Mouse (Mus musculus): ENCODE results near the gene Gm17409. TPM values are rescaled to one million over a fixed set of nuclear protein-coding genes. Genes with fewer than 3 reads are reported as not detected.

Gm17409 gene
- total RNA-seq, 2 experiments from 2014 or later = not detected

GRCm38 (mm10) chr2:58481450-58482100 is 11.7 kb downstream of the Gm17409 start:
- no peak for DNase-seq
- intact Hi-C loops (cut with DNase I) = no loop called here

DNA sequence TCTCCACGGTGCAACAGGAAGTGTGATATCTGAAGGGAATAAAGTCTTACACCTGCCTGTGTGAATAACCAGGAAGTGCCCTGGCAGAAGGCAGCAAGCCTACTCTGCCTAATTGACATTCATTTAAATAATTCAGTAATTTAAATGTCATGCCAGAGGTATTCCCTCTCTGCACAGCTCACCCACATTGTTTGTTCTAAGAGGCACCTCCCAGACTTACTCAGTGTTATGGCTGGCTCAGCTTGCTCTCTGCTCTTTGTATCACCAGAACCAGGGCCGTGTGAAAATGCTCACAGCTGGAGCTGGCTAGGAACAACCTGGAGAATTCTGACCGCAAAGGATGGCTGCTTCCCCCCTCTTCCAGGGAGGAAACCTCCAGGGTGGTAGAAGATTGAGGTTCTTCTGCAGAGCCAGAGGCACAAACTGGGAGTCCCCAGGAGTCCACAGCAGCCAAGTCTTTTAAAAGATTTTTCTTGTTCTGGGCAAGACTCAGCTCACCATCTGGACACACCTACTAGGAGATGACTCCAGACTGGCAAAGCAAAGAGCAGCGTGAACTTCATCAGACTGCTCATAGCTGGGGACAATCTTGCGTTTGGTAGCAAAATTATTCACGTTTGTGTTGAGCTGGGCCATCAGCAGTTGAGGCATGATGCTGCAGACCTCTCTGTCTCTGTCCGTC is 14.5 kb downstream of the Gm17409 start:
- no peak for DNase-seq
- intact Hi-C loops (cut with DNase I) = no loop called here

GRCm38 (mm10) chr2:58485152-58485551 is 15.2 kb downstream of the Gm17409 start:
- no peak for DNase-seq
- intact Hi-C loops (cut with DNase I) = no loop called here

DNA sequence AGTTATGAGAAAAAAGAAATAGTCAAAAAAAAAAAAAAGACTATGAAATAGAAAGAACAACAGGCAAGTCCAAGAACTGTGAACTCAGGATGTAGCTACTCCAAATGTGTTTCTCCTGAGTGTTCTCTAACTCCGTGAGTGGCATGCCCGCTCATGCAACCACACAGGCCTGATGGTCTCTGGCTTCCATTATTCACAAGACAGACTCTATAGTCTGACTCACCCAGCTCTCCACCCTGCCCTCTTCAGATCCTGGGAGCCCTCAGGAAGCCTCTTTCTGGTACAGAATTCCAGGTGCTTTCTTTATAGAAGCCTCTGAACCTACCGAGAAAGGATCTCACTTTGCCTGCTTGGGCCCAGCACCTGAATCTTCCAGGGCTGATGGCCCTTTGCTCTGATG is 15.8 kb downstream of the Gm17409 start:
- no peak for DNase-seq
- intact Hi-C loops (cut with DNase I) = no loop called here

- DNase-seq = no peak
- intact Hi-C loops (cut with DNase I) = no loop called here
Observed at GRCm38 (mm10) chr2:58486441-58487278, 16.7 kb downstream of the Gm17409 start.

GRCm38 (mm10) chr2:58487279-58487560 is 17.3 kb downstream of the Gm17409 start:
- no peak for DNase-seq
- intact Hi-C loops (cut with DNase I) = no loop called here

DNA sequence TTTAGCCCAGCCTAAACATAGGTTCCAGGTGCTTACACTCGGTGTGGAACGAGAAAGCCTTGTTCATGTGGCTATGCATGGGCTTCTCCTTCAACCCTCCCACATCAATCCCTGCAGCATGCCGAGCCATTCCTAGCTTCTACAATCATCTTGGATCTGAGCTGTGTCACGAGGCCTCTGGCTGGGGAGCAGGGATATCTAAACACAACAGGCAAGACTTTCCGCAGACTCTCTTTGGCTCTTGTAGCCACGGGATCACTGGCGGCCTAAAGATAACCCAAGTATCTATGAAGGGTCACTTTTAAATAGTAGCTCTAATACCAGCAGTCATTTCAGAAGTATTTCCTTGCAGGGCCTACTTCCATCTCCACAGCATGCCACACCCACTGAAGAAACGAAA is 18.5 kb downstream of the Gm17409 start:
- intact Hi-C loops (cut with DNase I) = no loop called here

DNA sequence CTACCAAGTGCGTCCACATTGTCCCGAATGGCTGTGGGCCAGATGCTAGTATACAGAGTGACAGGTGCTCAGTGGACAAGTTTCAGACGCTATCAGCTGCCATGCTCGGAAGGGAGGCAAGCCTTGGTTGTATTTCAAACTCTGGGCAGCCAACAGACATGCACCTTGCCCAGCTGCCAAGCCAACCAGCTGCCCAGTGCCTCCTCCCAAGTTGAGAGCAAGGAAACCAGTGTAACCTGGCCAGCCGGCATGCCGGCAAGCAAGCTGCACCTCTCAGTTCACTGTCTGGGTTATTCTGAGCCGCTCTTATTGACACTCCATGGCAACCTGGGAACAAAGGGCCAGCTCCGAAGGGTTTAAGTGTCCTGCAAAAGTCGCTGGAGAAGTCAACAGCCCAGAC is 19.4 kb downstream of the Gm17409 start:
- DNase-seq = peak; percentile 76 to 82
- intact Hi-C loops (cut with DNase I) = no loop called here

More for the DNA sequence above, 18.5 kb downstream of the Gm17409 start:
- DNase-seq = peak in 1 of 2 experiments; percentile 53

DNA sequence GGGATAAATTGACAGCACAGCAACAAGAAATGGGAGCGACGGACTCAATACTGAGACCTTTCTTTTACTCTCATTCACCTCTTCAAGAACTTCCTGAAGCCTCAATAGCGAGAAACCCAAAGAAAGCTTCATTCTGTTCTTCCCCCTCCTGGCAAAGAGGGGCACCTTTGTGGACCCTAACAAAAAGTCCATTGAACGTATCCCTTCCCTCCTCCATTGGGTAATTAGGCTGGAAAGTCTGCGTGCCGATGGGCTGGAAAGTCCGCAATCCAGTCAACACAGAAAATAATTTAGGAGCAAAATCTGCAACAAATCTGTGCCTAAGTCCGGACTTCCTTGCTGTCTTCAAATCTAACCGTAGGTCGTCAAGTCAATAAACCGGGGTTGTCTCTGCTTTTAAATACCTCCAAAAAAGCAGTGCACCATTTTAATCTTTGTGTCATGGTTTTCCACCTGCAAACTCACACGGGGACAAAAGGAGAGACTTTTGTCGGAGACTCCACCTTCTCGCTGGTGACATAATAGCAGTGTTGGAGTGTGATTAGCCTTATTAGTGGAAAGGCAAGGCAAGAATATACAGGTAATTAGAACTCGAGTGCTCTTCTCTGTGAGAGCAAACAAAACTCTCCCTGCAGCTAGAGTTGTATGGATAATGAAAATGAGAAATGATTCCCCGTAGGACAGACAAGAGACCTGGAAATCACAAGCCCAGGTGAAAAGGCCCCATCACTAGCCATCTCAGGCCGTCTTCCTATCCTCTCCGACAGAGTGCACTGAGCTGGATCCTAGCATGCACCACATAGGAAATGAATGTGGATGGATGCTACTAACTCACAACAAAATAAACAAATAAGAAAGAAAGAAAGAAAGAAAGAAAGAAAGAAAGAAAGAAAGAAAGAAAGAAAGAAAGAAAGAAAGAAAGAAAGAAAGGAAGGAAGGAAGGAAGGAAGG is 24.0 kb downstream of the Gm17409 start:
- intact Hi-C loops (cut with DNase I) = no loop called here
- DNase-seq = no peak

- DNase-seq = peak in 1 of 2 experiments; percentile 68
- intact Hi-C loops (cut with DNase I) = no loop called here
Observed at GRCm38 (mm10) chr2:58495271-58495670, 25.4 kb downstream of the Gm17409 start.

- intact Hi-C loops (cut with DNase I) = no loop called here
- DNase-seq = no peak
Observed at GRCm38 (mm10) chr2:58496647-58497410, 26.9 kb downstream of the Gm17409 start.

DNA sequence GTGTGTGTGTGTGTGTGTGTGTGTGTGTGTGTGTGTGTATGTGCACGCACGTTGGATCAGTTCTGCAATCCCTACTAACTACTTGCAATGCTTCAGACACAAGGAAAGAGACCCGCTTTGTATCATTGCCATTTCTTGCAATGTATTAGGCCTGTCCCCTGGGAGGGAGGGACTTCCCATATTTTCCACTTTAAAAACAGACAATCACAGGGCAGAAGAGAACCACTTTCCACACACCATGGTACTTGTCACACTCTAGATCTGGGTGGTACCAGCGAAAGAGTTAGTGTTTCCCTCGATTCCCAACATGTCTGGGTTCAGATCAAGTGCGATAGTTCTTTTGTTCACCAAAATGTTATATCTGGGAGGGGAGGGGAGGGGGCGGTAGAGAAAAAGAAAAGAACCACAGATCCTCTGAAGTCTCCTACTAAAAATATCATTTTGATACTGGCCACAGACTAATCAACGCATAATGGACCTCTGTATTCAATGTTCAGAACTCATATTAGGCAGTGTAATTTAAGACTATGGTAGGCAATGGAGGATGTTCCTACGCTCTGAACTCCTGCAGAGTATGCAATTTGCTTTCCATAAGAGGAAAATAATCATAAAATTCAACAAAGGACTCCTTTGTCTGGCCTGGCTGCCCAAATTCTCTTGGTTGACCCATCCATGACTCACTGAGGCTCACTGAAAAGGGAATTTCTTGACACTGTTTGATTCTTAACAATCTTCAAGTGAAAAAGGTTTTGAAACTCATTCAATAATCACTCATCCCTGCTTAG is 35.6 kb downstream of the Gm17409 start:
- DNase-seq = no peak
- intact Hi-C loops (cut with DNase I) = no loop called here

GRCm38 (mm10) chr2:58510192-58510591 is 40.3 kb downstream of the Gm17409 start:
- intact Hi-C loops (cut with DNase I) = no loop called here
- DNase-seq = no peak

- intact Hi-C loops (cut with DNase I) = no loop called here
- DNase-seq = peak in 1 of 2 experiments; percentile 15
Observed at GRCm38 (mm10) chr2:58513212-58513611, 43.3 kb downstream of the Gm17409 start.

GRCm38 (mm10) chr2:58514489-58514888 is 44.6 kb downstream of the Gm17409 start:
- no peak for DNase-seq
- intact Hi-C loops (cut with DNase I) = no loop called here

GRCm38 (mm10) chr2:58516000-58516399 is 46.1 kb downstream of the Gm17409 start:
- peak in 1 of 2 experiments; percentile 36 for DNase-seq
- intact Hi-C loops (cut with DNase I) = loop anchor here (5.0 kb wide), 1 partner anchor 51 kb away; the partner anchor contains the start of genes Acvr1 and Upp2

DNA sequence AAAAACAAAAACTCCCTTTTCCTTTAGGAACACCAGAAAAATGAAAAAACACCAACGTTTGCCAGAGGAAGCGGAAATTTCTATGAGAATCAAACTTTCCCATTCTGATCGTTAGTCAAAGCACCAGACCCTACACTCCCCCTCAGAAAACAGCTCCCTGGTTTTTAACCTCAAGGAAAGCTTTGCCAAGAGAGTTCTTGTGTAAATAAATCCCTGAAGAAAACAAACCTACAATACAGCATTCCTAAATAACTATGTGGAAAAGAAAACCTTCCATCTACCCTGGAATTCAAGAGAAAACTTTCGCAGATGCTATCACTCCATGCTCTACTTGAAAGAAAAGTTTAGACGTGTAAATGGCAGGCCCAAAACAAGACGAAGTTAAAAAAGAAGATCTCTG is 47.0 kb downstream of the Gm17409 start:
- no peak for DNase-seq
- intact Hi-C loops (cut with DNase I) = loop anchor here (5.0 kb wide), 1 partner anchor 50 kb away; the partner anchor contains the start of genes Acvr1 and Upp2

- intact Hi-C loops (cut with DNase I) = loop anchor here (5.0 kb wide), 1 partner anchor 49 kb away; the partner anchor contains the start of genes Acvr1 and Upp2
- DNase-seq = no peak
Observed at GRCm38 (mm10) chr2:58518517-58518916, 48.6 kb downstream of the Gm17409 start.

Measured in heart, postnatal 10 days (tissue).